11 mouse cellular contexts compared by ENCODE assay signal in the genomic region with DNA sequence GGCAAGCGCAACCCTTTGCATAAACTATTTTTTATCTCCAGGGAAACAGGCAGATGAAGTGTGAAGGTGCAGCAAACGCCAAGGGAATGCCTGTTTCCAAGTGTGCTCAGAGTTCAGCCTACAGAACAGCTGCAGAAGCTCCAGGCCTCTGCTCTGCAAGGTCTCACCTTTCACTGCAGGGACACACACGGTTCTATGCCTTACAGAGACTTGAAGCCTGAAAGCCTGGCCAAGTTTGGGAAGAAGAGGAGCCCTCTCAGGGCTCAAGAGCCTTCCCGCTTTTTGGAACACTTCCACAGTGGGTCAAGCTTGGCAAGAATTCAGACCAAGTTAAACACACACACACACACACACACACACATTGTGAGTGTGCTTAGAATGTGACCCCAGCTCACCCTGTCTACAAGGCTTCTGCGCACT. TPM values are rescaled to one million over a fixed set of nuclear protein-coding genes. Genes with fewer than 3 reads are reported as not detected.
DNase-seq lines count a peak whose midpoint lies in the region; ATAC-seq and TF ChIP-seq lines count a peak whose summit lies in the region.
"Had no signal": no experiment of that assay in that cellular context is flagged by ENCODE, and none has a peak within 500 bp of the region (broad histone marks: within the 10 kb centered on the region; RNA-seq: fewer than 3 reads in every experiment).

No protein-coding gene starts in this region.

- H3K36me3 ChIP-seq in lung, embryonic 15.5 days = no peaks in the 10 kb centered on the region
- no peaks in the 10 kb centered on the region for H3K36me3 ChIP-seq in intestine, embryonic 15.5 days
- H3K36me3 ChIP-seq in limb, embryonic 13.5 days = no peaks in the 10 kb centered on the region
- no peaks in the 10 kb centered on the region for H3K36me3 ChIP-seq in stomach, postnatal 0 days (ENCODE audit: control insufficient read depth, insufficient read depth, low read length)
- H3K36me3 ChIP-seq in forebrain, embryonic 13.5 days (ENCODE audit: poor library complexity, severe bottlenecking) = no peaks in the 10 kb centered on the region
- H3K36me3 ChIP-seq: embryonic facial prominence, embryonic 12.5 days had no signal

- H3K4me2 ChIP-seq in lung, embryonic 15.5 days = peak overlapping the region; percentile 55
- H3K4me2 ChIP-seq in intestine, embryonic 15.5 days (replicated peaks) = peak overlapping the region; percentile 94
- H3K4me2 ChIP-seq in limb, embryonic 13.5 days (replicated peaks) = no peak overlapping the region
- H3K4me2 ChIP-seq in stomach, postnatal 0 days (replicated peaks; ENCODE audit: low read depth) = peak overlapping the region; percentile 74
- no peak overlapping the region for H3K4me2 ChIP-seq in forebrain, embryonic 13.5 days
- H3K4me2 ChIP-seq: embryonic facial prominence, embryonic 12.5 days had no signal

- H3K27me3 ChIP-seq in lung, embryonic 15.5 days = peaks cover 83% of the 10 kb centered on the region
- H3K27me3 ChIP-seq in intestine, embryonic 15.5 days (replicated peaks) = no peaks in the 10 kb centered on the region
- peaks cover 80% of the 10 kb centered on the region for H3K27me3 ChIP-seq in limb, embryonic 13.5 days
- H3K27me3 ChIP-seq in stomach, postnatal 0 days (ENCODE audit: control insufficient read depth, insufficient read depth, low read length) = peaks cover 2% of the 10 kb centered on the region; the same call in 1 of the 2 replicates
- H3K27me3 ChIP-seq in forebrain, embryonic 13.5 days = peaks cover 100% of the 10 kb centered on the region

- H3K4me1 ChIP-seq in lung, embryonic 15.5 days = peaks cover 66% of the 10 kb centered on the region
- H3K4me1 ChIP-seq in intestine, embryonic 15.5 days (replicated peaks) = peaks cover 50% of the 10 kb centered on the region
- H3K4me1 ChIP-seq in limb, embryonic 13.5 days = peaks cover 55% of the 10 kb centered on the region
- peaks cover 3% of the 10 kb centered on the region; the same call in 1 of the 2 replicates for H3K4me1 ChIP-seq in stomach, postnatal 0 days (replicated peaks; ENCODE audit: control insufficient read depth, insufficient read depth)
- H3K4me1 ChIP-seq in forebrain, embryonic 13.5 days = peaks cover 11% of the 10 kb centered on the region

- no peak for TF ChIP-seq EP300 in stomach, postnatal 0 days (optimal IDR thresholded peaks at IDR 0.05)

- H3K4me3 ChIP-seq in lung, embryonic 15.5 days = peak overlapping the region; percentile 62; the same call in 1 of the 2 replicates
- H3K4me3 ChIP-seq in intestine, embryonic 15.5 days (replicated peaks) = no peak overlapping the region
- H3K4me3 ChIP-seq in limb, embryonic 13.5 days = no peak overlapping the region
- no peak overlapping the region for H3K4me3 ChIP-seq in stomach, postnatal 0 days (ENCODE audit: low read depth, low read length)
- no peak overlapping the region for H3K4me3 ChIP-seq in forebrain, embryonic 13.5 days
- H3K4me3 ChIP-seq: embryonic facial prominence, embryonic 12.5 days had no signal

- peak; percentile 88 for ATAC-seq in lung, embryonic 15.5 days (ENCODE audit: borderline replicate concordance, extremely low read depth, low FRiP score, low TSS enrichment)
- peak; percentile 20; the same call in 1 of the 2 replicates for ATAC-seq in intestine, embryonic 15.5 days
- ATAC-seq in limb, embryonic 13.5 days (ENCODE audit: low FRiP score, low read depth) = 0 out of 2 replicates have a peak, but pooled peaks have one; percentile 58
- peak; percentile 35; the same call in 1 of the 2 replicates for ATAC-seq in stomach, postnatal 0 days (ENCODE audit: low FRiP score, low TSS enrichment)
- ATAC-seq in megakaryocyte progenitor cell, adult 5-6 weeks (replicated peaks; ENCODE audit: poor library complexity) = no peak
- no peak for ATAC-seq in forebrain, embryonic 13.5 days

- no peak for DNase-seq in lung, postnatal 25 days (ENCODE audit: low spot score)
- peak; percentile 37 for DNase-seq in stomach, postnatal 0 days (ENCODE audit: low spot score)

- H3K27ac ChIP-seq in lung, embryonic 15.5 days = peak overlapping the region; percentile 97
- peak overlapping the region; percentile 94 for H3K27ac ChIP-seq in intestine, embryonic 15.5 days
- H3K27ac ChIP-seq in limb, embryonic 13.5 days = no peak overlapping the region
- H3K27ac ChIP-seq in stomach, postnatal 0 days (replicated peaks) = peak overlapping the region; percentile 97
- H3K27ac ChIP-seq in forebrain, embryonic 13.5 days = no peak overlapping the region
- H3K27ac ChIP-seq: embryonic facial prominence, embryonic 12.5 days had no signal

- TF ChIP-seq CTCF in stomach, postnatal 0 days (IDR thresholded peaks at IDR 0.05; ENCODE audit: low read depth) = no peak

- H3K9me3 ChIP-seq in lung, embryonic 15.5 days = no peaks in the 10 kb centered on the region
- H3K9me3 ChIP-seq in intestine, embryonic 15.5 days = no peaks in the 10 kb centered on the region
- no peaks in the 10 kb centered on the region for H3K9me3 ChIP-seq in limb, embryonic 13.5 days
- no peaks in the 10 kb centered on the region for H3K9me3 ChIP-seq in stomach, postnatal 0 days (ENCODE audit: control insufficient read depth, low read length)
- no peaks in the 10 kb centered on the region for H3K9me3 ChIP-seq in forebrain, embryonic 13.5 days (replicated peaks)
- H3K9me3 ChIP-seq: embryonic facial prominence, embryonic 12.5 days had no signal

- WGBS in lung, embryonic 15.5 days = 9% methylated on average over 5 of the region's 5 CpGs
- WGBS in intestine, embryonic 15.5 days = 39% methylated on average over 5 of the region's 5 CpGs
- WGBS in limb, embryonic 13.5 days = 38% methylated on average over 5 of the region's 5 CpGs
- WGBS in stomach, postnatal 0 days = 31% methylated on average over 5 of the region's 5 CpGs
- 6% methylated on average over 5 of the region's 5 CpGs for WGBS in forebrain, embryonic 13.5 days

- no peak overlapping the region for H3K9ac ChIP-seq in lung, embryonic 15.5 days
- no peak overlapping the region; the same call in 1 of the 2 replicates for H3K9ac ChIP-seq in intestine, embryonic 15.5 days
- no peak overlapping the region for H3K9ac ChIP-seq in limb, embryonic 13.5 days
- H3K9ac ChIP-seq in stomach, postnatal 0 days (ENCODE audit: low read length) = no peak overlapping the region
- H3K9ac ChIP-seq in forebrain, embryonic 13.5 days = no peak overlapping the region
- H3K9ac ChIP-seq: embryonic facial prominence, embryonic 12.5 days had no signal

RNA-seq across cellular contexts. Expression of a gene that starts 2.4 kb away (rescaled TPM):
- polyA plus RNA-seq in lung, embryonic 15.5 days (2015; fragmentation: Nextera tagmentation; extraction: Ambion mirVana) = 4.1 and 4.2 TPM in 2 replicates
- 3.7 and 4.5 TPM in 2 replicates for polyA plus RNA-seq in intestine, embryonic 15.5 days (2015; fragmentation: Nextera tagmentation; extraction: Ambion mirVana)
- 0.52 and 0.96 TPM in 2 replicates for polyA plus RNA-seq in limb, embryonic 13.5 days (2015; fragmentation: Nextera tagmentation; extraction: Ambion mirVana)
- polyA plus RNA-seq in stomach, postnatal 0 days (2015; fragmentation: Nextera tagmentation; extraction: Ambion mirVana) = 2.5 and 2.6 TPM in 2 replicates
- 0.88 and 1.9 TPM in 2 replicates for total RNA-seq in megakaryocyte progenitor cell, adult 5-6 weeks (2015)
- total RNA-seq in megakaryocyte progenitor cell, adult 5-6 weeks (2017) = 0.71 and 1.3 TPM in 2 replicates
- polyA plus RNA-seq in forebrain, embryonic 13.5 days (2015; fragmentation: Nextera tagmentation; extraction: Ambion mirVana) = not detected in 2 replicates
- total RNA-seq: left cerebral cortex, postnatal 25 days; MEL had no signal
- polyA plus RNA-seq: embryonic facial prominence, embryonic 12.5 days; midbrain, postnatal 0 days had no signal

RNA-seq across cellular contexts. Expression of a gene that starts 11.9 kb away (rescaled TPM):
- polyA plus RNA-seq in lung, embryonic 15.5 days (2015; fragmentation: Nextera tagmentation; extraction: Ambion mirVana) = 2.1 and 2.3 TPM in 2 replicates
- 1.9 and 2.0 TPM in 2 replicates for polyA plus RNA-seq in intestine, embryonic 15.5 days (2015; fragmentation: Nextera tagmentation; extraction: Ambion mirVana)
- polyA plus RNA-seq in limb, embryonic 13.5 days (2015; fragmentation: Nextera tagmentation; extraction: Ambion mirVana) = 0.66 and 0.71 TPM in 2 replicates
- polyA plus RNA-seq in stomach, postnatal 0 days (2015; fragmentation: Nextera tagmentation; extraction: Ambion mirVana) = 0.90 and 0.99 TPM in 2 replicates
- total RNA-seq in megakaryocyte progenitor cell, adult 5-6 weeks (2015) = not detected in 2 replicates
- not detected in 2 replicates for total RNA-seq in megakaryocyte progenitor cell, adult 5-6 weeks (2017)
- polyA plus RNA-seq in forebrain, embryonic 13.5 days (2015; fragmentation: Nextera tagmentation; extraction: Ambion mirVana) = not detected in 2 replicates
- total RNA-seq: left cerebral cortex, postnatal 25 days; MEL; midbrain, postnatal 0 days had no signal
- polyA plus RNA-seq: midbrain, postnatal 0 days had no signal

RNA-seq across cellular contexts. Expression of a gene that starts 15.2 kb away (rescaled TPM):
- polyA plus RNA-seq in lung, embryonic 15.5 days (2015; fragmentation: Nextera tagmentation; extraction: Ambion mirVana) = 48.2 and 48.7 TPM in 2 replicates
- polyA plus RNA-seq in intestine, embryonic 15.5 days (2015; fragmentation: Nextera tagmentation; extraction: Ambion mirVana) = 22.9 and 25.1 TPM in 2 replicates
- polyA plus RNA-seq in limb, embryonic 13.5 days (2015; fragmentation: Nextera tagmentation; extraction: Ambion mirVana) = 4.8 and 5.3 TPM in 2 replicates
- 8.4 and 8.9 TPM in 2 replicates for polyA plus RNA-seq in stomach, postnatal 0 days (2015; fragmentation: Nextera tagmentation; extraction: Ambion mirVana)
- total RNA-seq in megakaryocyte progenitor cell, adult 5-6 weeks (2015) = 2.3 and 3.1 TPM in 2 replicates
- total RNA-seq in megakaryocyte progenitor cell, adult 5-6 weeks (2017) = 0.83 and 1.1 TPM in 2 replicates
- not detected in 2 replicates for polyA plus RNA-seq in forebrain, embryonic 13.5 days (2015; fragmentation: Nextera tagmentation; extraction: Ambion mirVana)
- total RNA-seq: left cerebral cortex, postnatal 25 days; MEL had no signal
- polyA plus RNA-seq: midbrain, postnatal 0 days had no signal

RNA-seq across cellular contexts. Expression of a gene that starts 19.3 kb away (rescaled TPM):
- polyA plus RNA-seq in lung, embryonic 15.5 days (2015; fragmentation: Nextera tagmentation; extraction: Ambion mirVana) = 2.9 and 3.1 TPM in 2 replicates
- 2.2 and 2.3 TPM in 2 replicates for polyA plus RNA-seq in intestine, embryonic 15.5 days (2015; fragmentation: Nextera tagmentation; extraction: Ambion mirVana)
- 0.97 and 1.2 TPM in 2 replicates for polyA plus RNA-seq in limb, embryonic 13.5 days (2015; fragmentation: Nextera tagmentation; extraction: Ambion mirVana)
- polyA plus RNA-seq in stomach, postnatal 0 days (2015; fragmentation: Nextera tagmentation; extraction: Ambion mirVana) = 0.33 and 0.80 TPM in 2 replicates
- 0.22 TPM in 1 of 2 replicates, not detected in the other for total RNA-seq in megakaryocyte progenitor cell, adult 5-6 weeks (2015)
- not detected in 2 replicates for total RNA-seq in megakaryocyte progenitor cell, adult 5-6 weeks (2017)
- not detected in 2 replicates for polyA plus RNA-seq in forebrain, embryonic 13.5 days (2015; fragmentation: Nextera tagmentation; extraction: Ambion mirVana)
- total RNA-seq: left cerebral cortex, postnatal 25 days; MEL; midbrain, postnatal 0 days had no signal
- polyA plus RNA-seq: embryonic facial prominence, embryonic 12.5 days; midbrain, postnatal 0 days had no signal

RNA-seq across cellular contexts. Expression of a gene that starts 24.0 kb away (rescaled TPM):
- polyA plus RNA-seq in lung, embryonic 15.5 days (2015; fragmentation: Nextera tagmentation; extraction: Ambion mirVana) = 7.5 and 9.4 TPM in 2 replicates
- polyA plus RNA-seq in intestine, embryonic 15.5 days (2015; fragmentation: Nextera tagmentation; extraction: Ambion mirVana) = 5.8 and 6.2 TPM in 2 replicates
- 5.9 and 6.3 TPM in 2 replicates for polyA plus RNA-seq in limb, embryonic 13.5 days (2015; fragmentation: Nextera tagmentation; extraction: Ambion mirVana)
- polyA plus RNA-seq in stomach, postnatal 0 days (2015; fragmentation: Nextera tagmentation; extraction: Ambion mirVana) = 2.8 and 2.9 TPM in 2 replicates
- total RNA-seq in megakaryocyte progenitor cell, adult 5-6 weeks (2015) = 0.59 and 2.1 TPM in 2 replicates
- total RNA-seq in megakaryocyte progenitor cell, adult 5-6 weeks (2017) = 0.37 and 0.42 TPM in 2 replicates
- not detected in 2 replicates for polyA plus RNA-seq in forebrain, embryonic 13.5 days (2015; fragmentation: Nextera tagmentation; extraction: Ambion mirVana)
- total RNA-seq: left cerebral cortex, postnatal 25 days; MEL had no signal
- polyA plus RNA-seq: midbrain, postnatal 0 days had no signal

Comparison
In these comparisons a context has a peak if more than half of its experiments do, and no peak if none do; other contexts are left out.
1. ATAC-seq: peak in lung, embryonic 15.5 days (single experiment), intestine, embryonic 15.5 days (single experiment), limb, embryonic 13.5 days (single experiment) and stomach, postnatal 0 days (single experiment); none in megakaryocyte progenitor cell, adult 5-6 weeks (single experiment) and forebrain, embryonic 13.5 days (single experiment).
2. H3K27ac ChIP-seq: peak in lung, embryonic 15.5 days (single experiment), intestine, embryonic 15.5 days (single experiment) and stomach, postnatal 0 days (single experiment); none in limb, embryonic 13.5 days (single experiment) and forebrain, embryonic 13.5 days (single experiment).
3. H3K4me2 ChIP-seq: peak in lung, embryonic 15.5 days (single experiment), intestine, embryonic 15.5 days (single experiment) and stomach, postnatal 0 days (single experiment); none in limb, embryonic 13.5 days (single experiment) and forebrain, embryonic 13.5 days (single experiment).